Mouse (Mus musculus) monocyte, adult 2 months (primary cell): ENCODE data around the gene Adgrf1.

Experiments
- DNase-seq, 2 experiments: peaks; one replicate each; pipeline ENCODE4 v3.0.0; 2022; ENCODE audit warnings: low spot score in 2 of 2, low read depth in 1 of 2

The Adgrf1 gene

GRCm38 (mm10) chr17:43361021-43361420, 90.9 kb downstream of the Adgrf1 start:
- DNase-seq: no peak

- DNase-seq: no peak
Observed at GRCm38 (mm10) chr17:43362362-43362761, 92.2 kb downstream of the Adgrf1 start.

GRCm38 (mm10) chr17:43362881-43363280, 92.8 kb downstream of the Adgrf1 start:
- no peak for DNase-seq

- no peak for DNase-seq
Observed at GRCm38 (mm10) chr17:43363921-43364320, 93.8 kb downstream of the Adgrf1 start.

GRCm38 (mm10) chr17:43365297-43365696, 95.2 kb downstream of the Adgrf1 start:
- no peak for DNase-seq

GRCm38 (mm10) chr17:43366486-43366885, 96.4 kb downstream of the Adgrf1 start:
- no peak for DNase-seq

- DNase-seq: no peak
Observed at GRCm38 (mm10) chr17:43368171-43368576, 98.0 kb downstream of the Adgrf1 start.

- DNase-seq: no peak
Observed at GRCm38 (mm10) chr17:43372604-43373003, 102.5 kb downstream of the Adgrf1 start.

- no peak for DNase-seq
Observed at GRCm38 (mm10) chr17:43374020-43374419, 103.9 kb downstream of the Adgrf1 start.
